Mouse (Mus musculus) midbrain, embryonic 14.5 days (tissue): ENCODE measurements around the gene Csmd2. TPM values are rescaled to one million over a fixed set of nuclear protein-coding genes. Genes with fewer than 3 reads are reported as not detected.

Experiments used
- ATAC-seq: fragments of 200-750 bp; cut with Nextera tagmentation; 2 replicates; pipeline ENCODE4 v1.8.0; 2017; ENCODE audit warnings: moderate number of reproducible peaks, moderate library complexity; ENCODE audit not compliant: low FRiP score, low TSS enrichment
- DNase-seq: peaks from one replicate; pipeline ENCODE4 v3.0.0-alpha.2; 2015
- H3K27ac ChIP-seq: fragments of 300-500 bp; sonication (generic); replicated peaks from 2 replicates; pipeline ENCODE4 v1.5.1; 2014; ENCODE audit warnings: mild to moderate bottlenecking, low read depth, low read length, moderate library complexity
- H3K27me3 ChIP-seq: fragments of 300-500 bp; sonication (generic); 2 replicates; pipeline ENCODE4 v1.6.1; 2014; ENCODE audit warnings: low read length, control low read depth, mixed read lengths; ENCODE audit not compliant: control insufficient read depth, insufficient read depth
- H3K36me3 ChIP-seq: fragments of 300-500 bp; sonication (generic); 2 replicates; pipeline ENCODE4 v1.6.1; 2014; ENCODE audit warnings: low read length, control low read depth; ENCODE audit not compliant: control insufficient read depth, insufficient read depth
- H3K4me1 ChIP-seq: fragments of 300-500 bp; sonication (generic); 2 replicates; pipeline ENCODE4 v1.6.1; 2014; ENCODE audit warnings: mild to moderate bottlenecking, antibody characterized with exemption, low read length, control low read depth; ENCODE audit not compliant: control insufficient read depth, insufficient read depth
- H3K4me2 ChIP-seq: fragments of 300-500 bp; sonication (generic); 2 replicates; pipeline ENCODE4 v1.6.1; 2014; ENCODE audit warnings: mild to moderate bottlenecking, low read length, moderate library complexity
- H3K4me3 ChIP-seq: fragments of 300-500 bp; sonication (generic); replicated peaks from 2 replicates; pipeline ENCODE4 v1.5.1; 2014; ENCODE audit warnings: low read depth, low read length
- H3K9ac ChIP-seq: fragments of 300-500 bp; sonication (generic); replicated peaks from 2 replicates; pipeline ENCODE4 v1.6.1; 2014; ENCODE audit warnings: mild to moderate bottlenecking, low read length, moderate library complexity
- H3K9me3 ChIP-seq: fragments of 300-500 bp; sonication (generic); 2 replicates; pipeline ENCODE4 v1.6.1; 2016; ENCODE audit warnings: low read length, control low read depth, mixed read lengths; ENCODE audit not compliant: control insufficient read depth
- WGBS: fragments of 180-500 bp; shearing (Covaris S2); extraction: QIAGEN DNeasy Blood & Tissue Kit; methylation state at CpG from one replicate; pipeline ENCODE4 v1.1.7; 2014; 5-methylcytosine and 5-hydroxymethylcytosine counted together
- polyA plus RNA-seq: library from polyadenylated mRNA; unstranded; fragments of >200 nt; fragmentation: Nextera tagmentation; extraction: Ambion mirVana; gene quantifications from 2 replicates; pipeline ENCODE4 v1.2.1, GENCODE M21; 2014

Gene Csmd2
- polyA plus RNA-seq, 1 experiment from 2014 or later = 9.8 TPM

GRCm38 (mm10) chr4:128440550-128440949 lies 452.9 kb downstream of the Csmd2 start:
- Histone ChIP-seq H3K27ac (no peak overlapping the region), H3K4me1 (peaks cover 10% of the 10 kb centered on the region), H3K4me2 (no peak overlapping the region), H3K27me3 (no peaks in the 10 kb centered on the region), H3K9ac (no peak overlapping the region), H3K36me3 (0 out of 2 replicates have a peak, but pooled peaks cover 5% of the 10 kb centered on the region), H3K4me3 (no peak overlapping the region), H3K9me3 (no peaks in the 10 kb centered on the region)
- WGBS = 75% methylated on average over 6 of the region's 6 CpGs
- ATAC-seq (no peak), DNase-seq (no peak)

- no peak overlapping the region for H3K4me3 ChIP-seq
- 0 out of 2 replicates have a peak, but pooled peaks cover 5% of the 10 kb centered on the region for H3K36me3 ChIP-seq
- H3K27ac ChIP-seq = no peak overlapping the region
- no peaks in the 10 kb centered on the region for H3K9me3 ChIP-seq
- WGBS = 76% methylated on average over 2 of the region's 2 CpGs
- H3K4me2 ChIP-seq = no peak overlapping the region
- DNase-seq (no peak), ATAC-seq (no peak)
- no peak overlapping the region for H3K9ac ChIP-seq
- peaks cover 13% of the 10 kb centered on the region for H3K4me1 ChIP-seq
- no peaks in the 10 kb centered on the region for H3K27me3 ChIP-seq
Observed at GRCm38 (mm10) chr4:128441228-128441627, 453.6 kb downstream of the Csmd2 start.

DNA sequence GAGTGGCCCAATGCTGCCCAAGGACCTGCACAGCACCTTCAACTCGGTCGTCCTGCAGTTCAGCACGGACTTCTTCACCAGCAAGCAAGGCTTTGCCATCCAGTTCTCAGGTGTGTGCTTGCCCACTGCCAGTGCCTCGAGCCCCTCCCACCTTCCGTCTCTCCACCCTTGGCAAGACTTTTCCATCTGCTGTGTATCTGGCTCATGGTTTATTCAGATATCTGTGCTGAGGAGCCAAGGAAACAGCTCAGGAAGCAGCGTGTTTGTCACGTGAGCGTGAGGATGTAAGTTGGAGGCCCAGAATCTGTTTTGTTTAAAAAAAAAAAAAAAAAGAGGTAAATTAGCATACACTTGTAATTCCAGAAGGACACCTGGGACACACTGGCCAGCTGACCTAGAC lies 455.1 kb downstream of the Csmd2 start:
- 76% methylated on average over 8 of the region's 8 CpGs for WGBS
- H3K4me1 ChIP-seq = peaks cover 17% of the 10 kb centered on the region
- no peaks in the 10 kb centered on the region for H3K9me3 ChIP-seq
- H3K4me2 ChIP-seq = no peak overlapping the region
- H3K36me3 ChIP-seq = 0 out of 2 replicates have a peak, but pooled peaks cover 5% of the 10 kb centered on the region
- no peak overlapping the region for H3K27ac ChIP-seq
- no peak; the same call in 1 of the 2 replicates for ATAC-seq
- H3K4me3 ChIP-seq = no peak overlapping the region
- H3K9ac ChIP-seq = no peak overlapping the region
- no peak for DNase-seq
- H3K27me3 ChIP-seq = no peaks in the 10 kb centered on the region

DNA sequence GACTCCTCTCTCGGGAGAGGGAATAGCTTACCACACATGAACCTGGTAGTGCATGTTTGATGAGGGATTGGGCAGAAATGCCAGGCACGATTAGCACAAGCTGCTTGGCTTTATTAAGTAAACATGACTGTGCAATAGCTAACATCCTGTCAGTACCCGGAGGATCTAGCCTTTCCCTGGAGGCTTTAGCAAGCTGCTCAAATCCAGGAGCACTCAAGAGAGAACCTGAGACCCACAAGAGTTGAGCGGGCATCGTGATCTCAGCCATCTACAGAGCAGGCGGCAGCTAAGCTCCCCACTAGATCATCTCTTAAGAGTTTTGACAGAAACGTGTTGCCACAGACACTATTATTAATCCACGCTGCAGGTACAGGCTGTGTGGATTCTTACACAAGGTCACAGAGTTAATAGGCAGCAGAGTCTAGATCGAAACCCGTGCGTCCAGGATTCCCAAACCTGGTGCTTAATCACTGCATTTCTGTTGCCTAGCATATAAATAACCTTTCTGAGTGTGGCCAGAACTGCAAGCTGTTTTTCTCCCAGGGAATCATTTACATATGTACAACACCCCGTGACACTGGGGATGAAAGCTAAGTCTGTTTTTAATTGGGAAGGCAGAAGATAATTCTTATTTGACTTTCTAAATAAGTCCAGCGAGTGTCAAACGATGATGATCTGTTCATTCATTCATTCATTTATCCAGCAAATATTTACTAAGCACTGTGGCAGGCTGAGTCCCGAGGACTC lies 458.0 kb downstream of the Csmd2 start:
- 0 out of 2 replicates have a peak, but pooled peaks cover 5% of the 10 kb centered on the region for H3K36me3 ChIP-seq
- H3K9ac ChIP-seq = no peak overlapping the region
- ATAC-seq (no peak), DNase-seq (peak; percentile 53)
- peak overlapping the region; percentile 46 for H3K27ac ChIP-seq
- no peak overlapping the region for H3K4me3 ChIP-seq
- no peaks in the 10 kb centered on the region for H3K27me3 ChIP-seq
- H3K4me1 ChIP-seq = peaks cover 24% of the 10 kb centered on the region
- no peak overlapping the region for H3K4me2 ChIP-seq
- WGBS = 36% methylated on average over 15 of the region's 15 CpGs
- no peaks in the 10 kb centered on the region for H3K9me3 ChIP-seq

GRCm38 (mm10) chr4:128448831-128449431 lies 461.3 kb downstream of the Csmd2 start:
- H3K9me3 ChIP-seq = no peaks in the 10 kb centered on the region
- H3K9ac ChIP-seq = no peak overlapping the region
- H3K4me2 ChIP-seq = no peak overlapping the region
- H3K4me3 ChIP-seq = no peak overlapping the region
- no peak overlapping the region for H3K27ac ChIP-seq
- H3K4me1 ChIP-seq = peaks cover 35% of the 10 kb centered on the region
- DNase-seq = no peak
- H3K27me3 ChIP-seq = no peaks in the 10 kb centered on the region
- 0 out of 2 replicates have a peak, but pooled peaks cover 2% of the 10 kb centered on the region for H3K36me3 ChIP-seq
- ATAC-seq = no peak
- WGBS = 65% methylated on average over 12 of the region's 12 CpGs

- no peak overlapping the region for H3K27ac ChIP-seq
- peaks cover 29% of the 10 kb centered on the region for H3K4me1 ChIP-seq
- no peak overlapping the region for H3K9ac ChIP-seq
- DNase-seq (no peak), ATAC-seq (no peak)
- no peak overlapping the region for H3K4me2 ChIP-seq
- 92% methylated on average over 8 of the region's 8 CpGs for WGBS
- no peaks in the 10 kb centered on the region for H3K36me3 ChIP-seq
- no peaks in the 10 kb centered on the region for H3K9me3 ChIP-seq
- no peak overlapping the region for H3K4me3 ChIP-seq
- no peaks in the 10 kb centered on the region for H3K27me3 ChIP-seq
Observed at GRCm38 (mm10) chr4:128450137-128450536, 462.5 kb downstream of the Csmd2 start.

GRCm38 (mm10) chr4:128450974-128451373 lies 463.3 kb downstream of the Csmd2 start:
- peaks cover 23% of the 10 kb centered on the region for H3K4me1 ChIP-seq
- H3K9me3 ChIP-seq = no peaks in the 10 kb centered on the region
- DNase-seq = peak; percentile 92
- H3K4me3 ChIP-seq = no peak overlapping the region
- no peak overlapping the region for H3K4me2 ChIP-seq
- WGBS = 19% methylated on average over 8 of the region's 8 CpGs
- peak; percentile 67 for ATAC-seq
- no peak overlapping the region for H3K9ac ChIP-seq
- peak overlapping the region; percentile 73 for H3K27ac ChIP-seq
- H3K27me3 ChIP-seq = no peaks in the 10 kb centered on the region
- H3K36me3 ChIP-seq = no peaks in the 10 kb centered on the region

- peak; percentile 48 for ATAC-seq
- Histone ChIP-seq H3K4me3 (no peak overlapping the region), H3K4me1 (peaks cover 20% of the 10 kb centered on the region), H3K36me3 (no peaks in the 10 kb centered on the region), H3K4me2 (no peak overlapping the region), H3K9ac (no peak overlapping the region), H3K9me3 (no peaks in the 10 kb centered on the region), H3K27me3 (no peaks in the 10 kb centered on the region), H3K27ac (peak overlapping the region; percentile 73)
- no peak for DNase-seq
- WGBS = 61% methylated on average over 3 of the region's 3 CpGs
Observed at GRCm38 (mm10) chr4:128451383-128451794, 463.7 kb downstream of the Csmd2 start.

GRCm38 (mm10) chr4:128466708-128467107 lies 479.1 kb downstream of the Csmd2 start:
- WGBS = 87% methylated on average over 5 of the region's 5 CpGs
- no peak overlapping the region for H3K27ac ChIP-seq

More at GRCm38 (mm10) chr4:128466708-128467107, 479.1 kb downstream of the Csmd2 start:
- Histone ChIP-seq H3K27me3 (no peaks in the 10 kb centered on the region), H3K4me1 (no peaks in the 10 kb centered on the region), H3K4me2 (no peak overlapping the region), H3K36me3 (peaks cover 23% of the 10 kb centered on the region), H3K9ac (no peak overlapping the region), H3K9me3 (no peaks in the 10 kb centered on the region), H3K4me3 (no peak overlapping the region)
- no peak for DNase-seq
- no peak for ATAC-seq
